Mouse (Mus musculus) MEL (cell line): Measurements from ENCODE around the gene Peli2.

Source experiments
- CTCF ChIP-seq, 3 experiments: IDR thresholded peaks in 2 of 3; conservative IDR thresholded peaks in 1 of 3; 2 replicates each; pipeline ENCODE4 v1.5.1; 2011 to 2012; ENCODE audit warnings: low read length in 3 of 3, low read depth in 2 of 3, mild to moderate bottlenecking in 2 of 3, improper control_type of control experiment in 1 of 3, inconsistent platforms in 1 of 3, mixed read lengths in 1 of 3, moderate library complexity in 1 of 3; ENCODE audit not compliant: control insufficient read depth in 1 of 3, insufficient read depth in 1 of 3, poor library complexity in 1 of 3, severe bottlenecking in 1 of 3
- EP300 ChIP-seq, 2 experiments: IDR thresholded peaks; 2 replicates each; pipeline ENCODE4 v1.6.1; 2011; ENCODE audit warnings: improper control_type of control experiment in 2 of 2, low read length in 2 of 2, low read depth in 1 of 2, mild to moderate bottlenecking in 1 of 2
- HCFC1 ChIP-seq: IDR thresholded peaks from 2 replicates; pipeline ENCODE4 v1.6.1; 2012; ENCODE audit warnings: low read depth, mild to moderate bottlenecking, inconsistent platforms, low read length, improper control_type of control experiment, moderate library complexity
- POLR2A ChIP-seq, 2 experiments: IDR thresholded peaks; 2 replicates each; pipeline ENCODE4 v1.6.1; 2011 to 2012; ENCODE audit warnings: low read length in 2 of 2, mild to moderate bottlenecking in 2 of 2, control low read depth in 1 of 2, improper control_type of control experiment in 1 of 2, low read depth in 1 of 2, moderate library complexity in 1 of 2; ENCODE audit not compliant: control insufficient read depth in 1 of 2, insufficient read depth in 1 of 2, poor library complexity in 1 of 2

DNA sequence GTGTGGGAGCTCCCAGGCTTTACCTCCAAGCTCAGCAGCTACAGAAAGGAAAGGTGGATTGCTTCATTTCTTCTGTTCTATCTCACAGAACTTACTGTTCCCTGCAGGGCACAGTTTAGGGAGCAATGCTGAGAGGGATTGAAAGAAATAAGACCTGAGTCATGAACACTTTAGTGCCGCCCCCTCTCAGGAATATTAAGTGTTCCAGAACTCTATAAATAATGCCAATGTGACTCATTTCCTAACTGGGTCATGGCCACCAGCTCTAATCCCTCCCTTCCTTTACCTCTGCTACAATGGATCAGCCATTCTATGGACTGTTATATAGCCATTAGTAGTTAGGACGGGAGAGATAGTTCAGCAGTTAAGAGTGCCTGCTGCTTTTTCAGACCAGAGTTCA is 168.0 kb downstream of the Peli2 start:
- TF ChIP-seq CTCF (IDR thresholded peaks at IDR 0.05 in 2 of 3, conservative IDR thresholded peaks at IDR 0.05 in 1 of 3; ENCODE audit: control insufficient read depth in 1 of 3, insufficient read depth in 1 of 3, low read depth in 2 of 3, low read length in 3 of 3, poor library complexity in 1 of 3, severe bottlenecking in 1 of 3): no peak
- TF ChIP-seq EP300 (IDR thresholded peaks at IDR 0.05; ENCODE audit: low read depth in 1 of 2, low read length in 2 of 2): no peak
- TF ChIP-seq HCFC1: no peak
- TF ChIP-seq POLR2A (IDR thresholded peaks at IDR 0.05; ENCODE audit: control insufficient read depth in 1 of 2, insufficient read depth in 1 of 2, low read depth in 1 of 2, low read length in 2 of 2, poor library complexity in 1 of 2): no peak
